Mouse (Mus musculus) stomach, embryonic 15.5 days (tissue): ENCODE results near the gene Eefsec. TPM values are rescaled to one million over a fixed set of nuclear protein-coding genes. Genes with fewer than 3 reads are reported as not detected.

Experiments used
- ATAC-seq: fragments of 200-750 bp; cut with Nextera tagmentation; 2 replicates; pipeline ENCODE4 v1.8.0; 2017; ENCODE audit warnings: low read depth, moderate number of reproducible peaks, moderate TSS enrichment; ENCODE audit not compliant: insufficient read depth, low FRiP score
- H3K27ac ChIP-seq: fragments of 300-500 bp; sonication (generic); 2 replicates; pipeline ENCODE4 v1.5.1; 2015; ENCODE audit warnings: mild to moderate bottlenecking, inconsistent platforms
- H3K27me3 ChIP-seq: fragments of 300-500 bp; sonication (generic); replicated peaks from 2 replicates; pipeline ENCODE4 v1.6.1; 2015; ENCODE audit warnings: inconsistent platforms
- H3K36me3 ChIP-seq: fragments of 300-500 bp; sonication (generic); 2 replicates; pipeline ENCODE4 v1.6.1; 2015; ENCODE audit warnings: inconsistent platforms
- H3K4me1 ChIP-seq: fragments of 300-500 bp; sonication (generic); 2 replicates; pipeline ENCODE4 v1.6.1; 2015; ENCODE audit warnings: inconsistent platforms
- H3K4me2 ChIP-seq: fragments of 300-500 bp; sonication (generic); 2 replicates; pipeline ENCODE4 v1.6.1; 2015; ENCODE audit warnings: mild to moderate bottlenecking, inconsistent platforms
- H3K4me3 ChIP-seq: fragments of 300-500 bp; sonication (generic); replicated peaks from 2 replicates; pipeline ENCODE4 v1.5.1; 2015; ENCODE audit warnings: inconsistent platforms
- H3K9ac ChIP-seq: fragments of 300-500 bp; sonication (generic); 2 replicates; pipeline ENCODE4 v1.6.1; 2015; ENCODE audit warnings: inconsistent platforms
- H3K9me3 ChIP-seq: fragments of 300-500 bp; sonication (generic); 2 replicates; pipeline ENCODE4 v1.6.1; 2016; ENCODE audit warnings: inconsistent platforms
- WGBS: fragments of 180-500 bp; shearing (Covaris S2); methylation state at CpG from one replicate; pipeline ENCODE4 v1.1.7; 2015; 5-methylcytosine and 5-hydroxymethylcytosine counted together
- polyA plus RNA-seq: library from polyadenylated mRNA; unstranded; fragments of >200 nt; fragmentation: Nextera tagmentation; extraction: Ambion mirVana; gene quantifications from 2 replicates; pipeline ENCODE4 v1.2.1, GENCODE M21; 2015

Eefsec gene
- polyA plus RNA-seq, 1 experiment from 2014 or later = 35.5 TPM

GRCm38 (mm10) chr6:88465181-88465920 is 19.0 kb upstream of the Eefsec start, which contains the start of gene Ruvbl1:
TSS of gene Ruvbl1 (plus strand) at chr6:88465409.
- peak within 1 kb of the TSS; percentile 70 for H3K4me3 ChIP-seq
- no peaks in the 10 kb centered on the region for H3K9me3 ChIP-seq
- peaks cover 10% of the 10 kb centered on the region for H3K4me1 ChIP-seq
- H3K4me2 ChIP-seq = peak within 1 kb of the TSS; percentile 75
- H3K27ac ChIP-seq = no peak within 1 kb of the TSS
- under 1% methylated on average over 42 of the region's 42 CpGs for WGBS
- H3K27me3 ChIP-seq = no peaks in the 10 kb centered on the region
- H3K9ac ChIP-seq = peak within 1 kb of the TSS; percentile 61
- ATAC-seq = peak; percentile 100
- H3K36me3 ChIP-seq = peaks cover 14% of the 10 kb centered on the region

- H3K36me3 ChIP-seq = no peaks in the 10 kb centered on the region
Observed at GRCm38 (mm10) chr6:88454545-88454944, 8.2 kb upstream of the Eefsec start.

DNA sequence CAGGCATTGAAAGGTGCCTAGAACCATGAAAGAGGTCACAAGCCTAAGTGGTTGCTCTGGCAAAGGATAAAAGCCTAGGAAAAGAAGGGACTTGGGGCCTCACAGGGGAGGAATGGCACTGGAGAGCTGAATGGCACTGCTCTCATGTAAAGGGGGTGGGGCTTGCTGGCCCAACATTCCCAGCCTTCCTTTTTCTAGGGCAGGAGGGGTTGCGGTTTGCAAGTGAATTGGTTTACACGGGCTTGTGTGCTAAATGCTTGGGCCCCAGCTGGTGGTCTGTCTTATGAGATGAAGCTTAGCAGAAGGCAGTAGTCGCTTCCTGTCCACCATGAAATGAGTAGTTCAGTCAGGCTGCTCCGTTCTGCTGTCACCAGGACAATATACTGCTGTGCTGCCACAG is 1.1 kb upstream of the Eefsec start:
- Histone ChIP-seq H3K4me1 (peaks cover 14% of the 10 kb centered on the region; the same call in 1 of the 2 replicates), H3K9ac (no peak overlapping the region), H3K4me3 (no peak overlapping the region), H3K27me3 (no peaks in the 10 kb centered on the region), H3K4me2 (no peak overlapping the region), H3K27ac (no peak overlapping the region), H3K36me3 (no peaks in the 10 kb centered on the region), H3K9me3 (no peaks in the 10 kb centered on the region)
- 31% methylated on average over 4 of the region's 4 CpGs for WGBS
- no peak for ATAC-seq

More at GRCm38 (mm10) chr6:88454545-88454944, 8.2 kb upstream of the Eefsec start:
- Histone ChIP-seq H3K4me1 (no peaks in the 10 kb centered on the region), H3K27me3 (no peaks in the 10 kb centered on the region), H3K9ac (no peak overlapping the region), H3K4me2 (no peak overlapping the region), H3K4me3 (no peak overlapping the region), H3K9me3 (no peaks in the 10 kb centered on the region), H3K27ac (no peak overlapping the region)
- WGBS = 60% methylated on average over 2 of the region's 2 CpGs
- no peak for ATAC-seq

DNA sequence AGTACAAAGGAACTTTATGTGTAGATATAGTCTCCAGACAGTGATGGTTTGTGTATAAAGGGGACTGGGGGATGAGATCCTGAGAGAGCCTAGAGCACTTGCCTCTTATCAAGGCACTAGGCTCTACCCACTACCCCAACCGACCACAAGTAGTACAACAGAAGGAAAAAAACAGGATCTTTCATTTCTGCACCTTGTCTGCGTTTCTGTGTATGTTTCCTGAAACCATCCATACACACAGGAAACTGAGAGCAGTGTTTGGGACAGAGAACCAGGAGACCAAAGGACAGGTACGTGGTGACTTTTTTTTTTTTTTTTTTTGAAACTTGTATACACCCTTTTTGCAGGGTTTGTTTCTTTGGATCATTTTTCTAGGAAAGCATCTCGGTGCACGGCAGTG is 678 bp downstream of the Eefsec start:
- 12% methylated on average over 5 of the region's 5 CpGs for WGBS
- ATAC-seq = no peak
- Histone ChIP-seq H3K4me3 (peak overlapping the region; percentile 82), H3K4me1 (peaks cover 14% of the 10 kb centered on the region; the same call in 1 of the 2 replicates), H3K9ac (peak overlapping the region; percentile 70), H3K9me3 (no peaks in the 10 kb centered on the region), H3K27ac (peak overlapping the region; percentile 63; the same call in 1 of the 2 replicates), H3K4me2 (peak overlapping the region; percentile 85), H3K36me3 (no peaks in the 10 kb centered on the region), H3K27me3 (no peaks in the 10 kb centered on the region)

DNA sequence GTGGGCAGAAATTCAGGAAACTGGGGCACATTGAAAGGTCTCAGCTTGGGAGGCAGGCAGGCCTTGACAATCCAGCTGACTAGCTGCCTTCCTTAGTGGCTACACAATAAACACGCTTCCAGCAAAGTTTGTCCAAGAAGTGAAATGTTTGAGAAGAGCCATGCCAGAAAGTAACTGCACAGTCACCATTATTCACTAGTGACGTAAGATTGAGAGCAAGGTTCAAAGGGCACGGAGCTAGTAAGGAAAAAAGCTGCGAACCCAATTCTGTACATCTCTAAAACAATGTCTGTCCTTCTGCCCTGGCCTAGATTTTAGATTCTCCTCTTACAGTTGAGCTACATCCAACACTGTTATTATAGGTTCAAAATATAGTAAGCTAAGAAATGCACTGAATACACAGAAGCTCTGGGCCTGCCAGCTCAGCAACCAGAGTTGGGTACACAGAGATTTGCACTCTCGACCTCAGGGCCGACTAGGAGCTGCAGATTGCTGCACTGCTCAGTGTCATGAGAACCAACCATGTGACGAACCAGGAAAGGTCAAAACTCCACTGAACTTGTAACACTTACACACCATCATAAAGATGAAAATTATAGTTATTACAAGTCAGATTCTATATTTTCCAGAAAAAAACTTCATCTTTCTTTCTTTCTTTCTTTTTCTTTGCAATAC is 2.1 kb downstream of the Eefsec start:
- Histone ChIP-seq H3K9ac (no peak overlapping the region), H3K27me3 (no peaks in the 10 kb centered on the region), H3K4me1 (peaks cover 14% of the 10 kb centered on the region; the same call in 1 of the 2 replicates), H3K9me3 (no peaks in the 10 kb centered on the region), H3K4me2 (no peak overlapping the region), H3K27ac (no peak overlapping the region), H3K36me3 (no peaks in the 10 kb centered on the region), H3K4me3 (no peak overlapping the region)
- 61% methylated on average over 7 of the region's 7 CpGs for WGBS
- no peak for ATAC-seq

GRCm38 (mm10) chr6:88443446-88443845 is 2.9 kb downstream of the Eefsec start:
- 76% methylated on average over 3 of the region's 3 CpGs for WGBS
- no peak overlapping the region for H3K27ac ChIP-seq
- no peaks in the 10 kb centered on the region for H3K27me3 ChIP-seq
- no peak overlapping the region for H3K4me2 ChIP-seq
- H3K4me1 ChIP-seq = peaks cover 14% of the 10 kb centered on the region; the same call in 1 of the 2 replicates
- no peak overlapping the region for H3K9ac ChIP-seq
- H3K9me3 ChIP-seq = no peaks in the 10 kb centered on the region
- ATAC-seq = no peak
- no peaks in the 10 kb centered on the region for H3K36me3 ChIP-seq
- H3K4me3 ChIP-seq = no peak overlapping the region

GRCm38 (mm10) chr6:88442551-88442950 is 3.8 kb downstream of the Eefsec start:
- Histone ChIP-seq H3K9ac (no peak overlapping the region), H3K27me3 (no peaks in the 10 kb centered on the region), H3K9me3 (no peaks in the 10 kb centered on the region), H3K36me3 (no peaks in the 10 kb centered on the region), H3K4me3 (no peak overlapping the region), H3K4me1 (peaks cover 14% of the 10 kb centered on the region; the same call in 1 of the 2 replicates), H3K27ac (no peak overlapping the region), H3K4me2 (no peak overlapping the region)
- no peak for ATAC-seq
- WGBS = 73% methylated on average over 3 of the region's 3 CpGs

DNA sequence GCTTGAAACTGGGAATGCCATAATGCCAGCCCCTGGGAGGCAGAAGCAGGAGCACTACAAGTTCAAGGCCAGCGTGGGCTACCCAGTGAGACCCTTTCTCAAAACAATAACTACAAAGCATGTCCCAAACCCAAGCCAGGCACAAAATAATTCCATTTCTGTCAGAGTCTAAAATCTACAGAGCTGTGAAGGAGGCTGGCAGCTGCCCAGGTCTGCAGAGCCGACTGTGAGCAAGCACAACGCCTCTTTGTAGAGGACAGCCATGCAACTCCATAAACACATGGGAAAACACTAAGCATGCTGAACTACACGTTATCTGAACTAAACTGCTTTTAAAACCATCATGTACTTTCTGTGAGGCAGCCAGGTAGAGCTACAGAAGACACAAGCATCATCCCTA is 7.3 kb downstream of the Eefsec start:
- Histone ChIP-seq H3K9ac (no peak overlapping the region), H3K36me3 (no peaks in the 10 kb centered on the region), H3K27me3 (no peaks in the 10 kb centered on the region), H3K9me3 (no peaks in the 10 kb centered on the region), H3K4me3 (no peak overlapping the region), H3K4me2 (no peak overlapping the region), H3K4me1 (0 out of 2 replicates have a peak, but pooled peaks cover 3% of the 10 kb centered on the region), H3K27ac (no peak overlapping the region)
- no peak for ATAC-seq
- 73% methylated on average over 4 of the region's 4 CpGs for WGBS

- Histone ChIP-seq H3K27me3 (no peaks in the 10 kb centered on the region), H3K4me1 (no peaks in the 10 kb centered on the region), H3K9me3 (no peaks in the 10 kb centered on the region), H3K36me3 (no peaks in the 10 kb centered on the region), H3K4me3 (no peak overlapping the region), H3K27ac (no peak overlapping the region), H3K9ac (no peak overlapping the region), H3K4me2 (no peak overlapping the region)
- WGBS = 85% methylated on average over 7 of the region's 7 CpGs
- no peak for ATAC-seq
Observed at GRCm38 (mm10) chr6:88435609-88436008, 10.7 kb downstream of the Eefsec start.

DNA sequence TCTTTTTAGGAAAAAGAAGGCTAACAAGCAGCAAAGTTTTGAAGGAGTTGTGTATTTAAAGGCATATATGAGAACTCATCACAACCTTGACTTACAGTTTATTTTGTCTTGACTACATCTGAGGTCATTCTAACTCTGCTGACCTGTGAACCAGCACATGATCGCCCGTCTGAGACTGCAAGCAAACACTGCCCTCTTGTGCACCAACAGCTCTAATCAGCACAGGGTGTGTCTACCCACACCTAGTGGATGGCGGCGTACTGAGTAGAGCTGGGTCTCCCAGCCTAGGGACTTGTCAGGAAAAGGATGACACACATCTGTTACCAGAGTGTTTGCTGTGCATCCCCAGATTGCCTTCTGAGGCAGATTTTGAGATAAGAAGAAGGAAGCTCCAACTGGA is 15.1 kb downstream of the Eefsec start:
- 16% methylated on average over 4 of the region's 4 CpGs for WGBS
- peak; percentile 81; the same call in 1 of the 2 replicates for ATAC-seq
- H3K4me1 ChIP-seq = peaks cover 9% of the 10 kb centered on the region

GRCm38 (mm10) chr6:88416130-88416758 is 30.1 kb downstream of the Eefsec start:
- Histone ChIP-seq H3K4me3 (no peak overlapping the region), H3K9me3 (no peaks in the 10 kb centered on the region), H3K27me3 (no peaks in the 10 kb centered on the region), H3K36me3 (no peaks in the 10 kb centered on the region), H3K27ac (no peak overlapping the region), H3K9ac (no peak overlapping the region), H3K4me2 (no peak overlapping the region), H3K4me1 (no peaks in the 10 kb centered on the region)
- 68% methylated on average over 7 of the region's 7 CpGs for WGBS
- ATAC-seq = no peak

More for the DNA sequence above, 15.1 kb downstream of the Eefsec start:
- no peak overlapping the region for H3K27ac ChIP-seq
- no peak overlapping the region for H3K4me3 ChIP-seq
- no peaks in the 10 kb centered on the region for H3K9me3 ChIP-seq
- no peaks in the 10 kb centered on the region for H3K27me3 ChIP-seq
- H3K9ac ChIP-seq = no peak overlapping the region
- H3K36me3 ChIP-seq = no peaks in the 10 kb centered on the region
- H3K4me2 ChIP-seq = no peak overlapping the region

DNA sequence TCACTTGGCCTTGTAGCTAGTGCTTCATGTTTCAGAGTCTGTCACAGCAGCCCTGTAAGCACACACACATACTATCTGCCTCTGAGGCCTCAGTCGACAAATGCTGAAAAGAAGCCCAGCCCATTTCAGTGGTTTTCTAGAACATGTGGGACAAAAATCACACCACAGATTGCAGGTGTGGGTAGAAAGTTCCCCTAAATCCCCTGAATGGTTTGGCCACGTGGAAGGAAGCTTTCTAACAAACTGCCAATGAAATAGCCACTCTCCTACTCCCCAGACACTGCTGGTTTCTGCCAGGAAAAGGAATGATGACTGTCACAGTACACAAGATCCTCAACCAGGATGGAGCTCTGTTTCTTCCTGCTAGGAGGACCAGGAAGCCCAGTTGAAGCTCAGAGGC is 33.7 kb downstream of the Eefsec start:
- no peak overlapping the region for H3K4me3 ChIP-seq
- no peak for ATAC-seq
- 53% methylated on average over 2 of the region's 2 CpGs for WGBS
- no peaks in the 10 kb centered on the region for H3K9me3 ChIP-seq
- no peak overlapping the region for H3K4me2 ChIP-seq
- no peaks in the 10 kb centered on the region for H3K27me3 ChIP-seq
- no peaks in the 10 kb centered on the region for H3K36me3 ChIP-seq
- H3K4me1 ChIP-seq = no peaks in the 10 kb centered on the region
- H3K9ac ChIP-seq = no peak overlapping the region
- H3K27ac ChIP-seq = no peak overlapping the region
